Comparison of ENCODE assay signal across 8 mouse cellular contexts in the genomic region with DNA sequence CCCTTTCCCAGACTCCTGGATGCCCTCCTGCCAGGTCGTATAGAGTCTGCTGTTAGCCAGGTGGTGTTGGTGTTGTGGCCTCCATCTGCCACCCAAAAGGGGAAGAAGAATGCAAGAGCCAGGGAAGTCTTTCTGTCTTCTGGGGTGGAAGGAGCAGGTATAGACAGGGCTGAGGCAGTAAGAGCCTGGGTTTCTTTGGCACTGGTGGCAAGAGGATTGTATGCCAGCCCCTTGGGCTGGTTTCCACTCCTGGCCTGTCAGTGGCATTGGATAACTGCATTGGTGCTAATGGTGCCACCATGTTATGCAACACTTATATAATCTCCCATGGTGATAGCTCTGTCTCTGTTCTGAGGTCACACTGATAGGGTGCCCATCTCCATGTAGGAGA. TPM values are rescaled to one million over a fixed set of nuclear protein-coding genes. Genes with fewer than 3 reads are reported as not detected.
A peak's percentile ranks its signal among the peaks of the same experiment; 100 is the strongest.
DNase-seq lines count a peak whose midpoint lies in the region; ATAC-seq and TF ChIP-seq lines count a peak whose summit lies in the region.

No protein-coding gene starts in this region.

- H3K4me2 ChIP-seq in hindbrain, embryonic 12.5 days (replicated peaks), result peak overlapping the region; percentile 96
- peak overlapping the region; percentile 94 for H3K4me2 ChIP-seq in liver, embryonic 12.5 days
- peak overlapping the region; percentile 96; the same call in 1 of the 2 replicates for H3K4me2 ChIP-seq in stomach, embryonic 15.5 days

- no peak for ATAC-seq in hindbrain, embryonic 12.5 days (ENCODE audit: low FRiP score)
- ATAC-seq in liver, embryonic 12.5 days, result no peak
- ATAC-seq in stomach, embryonic 15.5 days (ENCODE audit: insufficient read depth, low FRiP score, low read depth), result no peak

- H3K36me3 ChIP-seq in E14TG2a.4 (ENCODE audit: insufficient read depth, low read length), result no peaks in the 10 kb centered on the region
- no peaks in the 10 kb centered on the region for H3K36me3 ChIP-seq in hindbrain, embryonic 12.5 days
- no peaks in the 10 kb centered on the region for H3K36me3 ChIP-seq in liver, embryonic 12.5 days
- no peaks in the 10 kb centered on the region for H3K36me3 ChIP-seq in stomach, embryonic 15.5 days

- H3K27me3 ChIP-seq in E14TG2a.4 (ENCODE audit: insufficient read depth, low read length), result peaks cover 23% of the 10 kb centered on the region
- H3K27me3 ChIP-seq in hindbrain, embryonic 12.5 days, result 0 out of 2 replicates have a peak, but pooled peaks cover 5% of the 10 kb centered on the region
- H3K27me3 ChIP-seq in liver, embryonic 12.5 days (replicated peaks), result peaks cover 7% of the 10 kb centered on the region; the same call in 1 of the 2 replicates
- H3K27me3 ChIP-seq in stomach, embryonic 15.5 days (replicated peaks), result no peaks in the 10 kb centered on the region

- H3K4me1 ChIP-seq in E14TG2a.4 (replicated peaks; ENCODE audit: low read depth, low read length), result peaks cover 20% of the 10 kb centered on the region
- peaks cover 7% of the 10 kb centered on the region for H3K4me1 ChIP-seq in cortical plate, adult 2 months (ENCODE audit: control insufficient read depth, insufficient read depth, low read length)
- peaks cover 21% of the 10 kb centered on the region for H3K4me1 ChIP-seq in hindbrain, embryonic 12.5 days
- H3K4me1 ChIP-seq in liver, embryonic 12.5 days, result peaks cover 56% of the 10 kb centered on the region
- H3K4me1 ChIP-seq in stomach, embryonic 15.5 days, result peaks cover 11% of the 10 kb centered on the region; the same call in 1 of the 2 replicates

- no peak for TF ChIP-seq CTCF in E14TG2a.4 (conservative IDR thresholded peaks at IDR 0.05; ENCODE audit: low read length)
- no peak for TF ChIP-seq CTCF in cortical plate, adult 2 months (IDR thresholded peaks at IDR 0.05; ENCODE audit: extremely low read depth, insufficient read depth, low read length)

- WGBS in hindbrain, embryonic 12.5 days, result 17% methylated on average over 1 of the region's 1 CpGs
- 17% methylated on average over 1 of the region's 1 CpGs for WGBS in liver, embryonic 12.5 days (ENCODE audit: insufficient replicate concordance)
- 11% methylated on average over 1 of the region's 1 CpGs for whole genome bisulfite sequencing in stomach, embryonic 15.5 days

- H3K27ac ChIP-seq in cortical plate, adult 2 months (ENCODE audit: insufficient read depth, low read length), result peak overlapping the region; percentile 95
- H3K27ac ChIP-seq in hindbrain, embryonic 12.5 days, result no peak overlapping the region
- H3K27ac ChIP-seq in liver, embryonic 12.5 days, result no peak overlapping the region
- no peak overlapping the region for H3K27ac ChIP-seq in stomach, embryonic 15.5 days

- H3K9me3 ChIP-seq in E14TG2a.4 (ENCODE audit: low read length), result no peaks in the 10 kb centered on the region
- no peaks in the 10 kb centered on the region for H3K9me3 ChIP-seq in hindbrain, embryonic 12.5 days (replicated peaks)
- no peaks in the 10 kb centered on the region for H3K9me3 ChIP-seq in liver, embryonic 12.5 days (replicated peaks)
- no peaks in the 10 kb centered on the region for H3K9me3 ChIP-seq in stomach, embryonic 15.5 days

- TF ChIP-seq POLR2A in cortical plate, adult 2 months (IDR thresholded peaks at IDR 0.05; ENCODE audit: extremely low read depth, insufficient read depth, low read length), result peak; percentile 25; the same call in 1 of the 2 replicates

- no peak overlapping the region for H3K9ac ChIP-seq in hindbrain, embryonic 12.5 days
- 0 out of 2 replicates have a peak overlapping the region, but pooled peaks have one; percentile 79 for H3K9ac ChIP-seq in liver, embryonic 12.5 days
- no peak overlapping the region for H3K9ac ChIP-seq in stomach, embryonic 15.5 days

- intact Hi-C loops in gastrocnemius, postnatal 14 days (cut with DNase I; ENCODE audit: low total_unique reads), result loop anchor here (10.0 kb wide), 1 partner anchor 47 kb away; no protein-coding TSS in a partner anchor

- peak; percentile 37 for DNase-seq in gastrocnemius, adult 18-20 months (ENCODE audit: low spot score)
- no peak for DNase-seq in gastrocnemius, postnatal 14 days
- DNase-seq in yolk sac, embryonic 10.5 days (ENCODE audit: low spot score), result no peak

- H3K4me3 ChIP-seq in E14TG2a.4 (replicated peaks; ENCODE audit: low read length), result peak overlapping the region; percentile 87; the same call in 1 of the 2 replicates
- peak overlapping the region; percentile 88 for H3K4me3 ChIP-seq in cortical plate, adult 2 months (ENCODE audit: insufficient read depth, low read length)
- H3K4me3 ChIP-seq in hindbrain, embryonic 12.5 days, result peak overlapping the region; percentile 69; the same call in 1 of the 2 replicates
- H3K4me3 ChIP-seq in liver, embryonic 12.5 days, result peak overlapping the region; percentile 75
- peak overlapping the region; percentile 78; the same call in 1 of the 2 replicates for H3K4me3 ChIP-seq in stomach, embryonic 15.5 days (replicated peaks)

RNA-seq across cellular contexts. Expression of gene Cd34, which starts 38.7 kb away (rescaled TPM):
- 10 to 100 TPM; 26.6 to 37.0 TPM for total RNA-seq in gastrocnemius, adult 18-20 months (2021)
- 100 to 1,000 TPM; 105 to 136 TPM for total RNA-seq in gastrocnemius, postnatal 14 days (2021)
- 85.9 and 99.4 TPM in 2 replicates for polyA plus RNA-seq in cortical plate, adult 2 months (2012; rRNA removed)
- 44.7 and 50.0 TPM in 2 replicates for polyA plus RNA-seq in hindbrain, embryonic 12.5 days (2016; fragmentation: Nextera tagmentation; extraction: Ambion mirVana)
- 26.6 and 28.3 TPM in 2 replicates for polyA plus RNA-seq in liver, embryonic 12.5 days (2016; fragmentation: Nextera tagmentation; extraction: Ambion mirVana)
- 77.2 and 81.1 TPM in 2 replicates for polyA plus RNA-seq in stomach, embryonic 15.5 days (2015; fragmentation: Nextera tagmentation; extraction: Ambion mirVana)
